ENCODE assay signal across 14 mouse cellular contexts in the genomic region with DNA sequence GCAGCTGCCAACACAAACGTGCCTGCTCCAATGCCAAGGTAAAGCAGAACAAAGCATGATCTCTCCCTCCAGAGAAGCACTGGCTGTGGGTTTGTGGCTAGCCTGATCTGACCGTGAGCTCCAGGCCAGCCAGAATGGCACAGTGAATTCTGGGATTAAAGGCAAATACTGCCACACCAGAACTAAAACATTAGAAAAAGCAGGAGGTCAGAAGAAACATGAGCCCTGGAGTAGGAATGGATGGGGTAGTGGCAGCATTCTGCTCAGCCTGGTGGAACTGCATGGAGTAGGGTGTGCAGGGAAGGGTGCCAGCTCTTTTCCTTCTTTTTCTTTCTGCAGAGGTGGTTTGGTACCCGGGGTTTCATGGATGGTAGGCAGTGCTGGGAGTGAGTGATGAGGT. TPM values are rescaled to one million over a fixed set of nuclear protein-coding genes. Genes with fewer than 3 reads are reported as not detected.
DNase-seq lines count a peak whose midpoint lies in the region; TF ChIP-seq lines count a peak whose summit lies in the region.
"Not testable (repeated sequence)": the region's sequence is repeated elsewhere in the genome, so short reads cannot be mapped to it uniquely, and the experiment has no call there.
"Had no signal": no experiment of that assay in that cellular context is flagged by ENCODE, and none has a peak within 500 bp of the region (broad histone marks: within the 10 kb centered on the region; RNA-seq: fewer than 3 reads in every experiment).

No protein-coding gene starts in this region.

- not testable (repeated sequence) for H3K27ac ChIP-seq in kidney, adult 2 months (ENCODE audit: insufficient read depth, low read depth, low read length)

- TF ChIP-seq POLR2A in kidney, adult 2 months (IDR thresholded peaks at IDR 0.05; ENCODE audit: low read depth, low read length) = not testable (repeated sequence)

- not testable (repeated sequence) for H3K4me3 ChIP-seq in kidney, adult 2 months (ENCODE audit: insufficient read depth, low read depth, low read length)

- DNase-seq in gastrocnemius, postnatal 25 days = peak; percentile 4
- peak; percentile 6 to 14 for DNase-seq in gastrocnemius, postnatal 4 days (ENCODE audit: low spot score in 2 of 2)
- DNase-seq in heart, adult 11 months = peak; percentile 89
- peak; percentile 2 for DNase-seq in kidney, adult 11 months
- peak; percentile 9 for DNase-seq in kidney, adult 2 months
- DNase-seq in thymus, postnatal 14 days = peak; percentile 2
- DNase-seq in urinary bladder, postnatal 4 days (ENCODE audit: low spot score in 2 of 2) = peak; percentile 19 to 58

- TF ChIP-seq CTCF in kidney, adult 2 months (conservative IDR thresholded peaks at IDR 0.05; ENCODE audit: insufficient read depth, insufficient read length, low read depth, low read length) = not testable (repeated sequence)

- WGBS in kidney, adult 2 months = 75% methylated on average over 2 of the region's 3 CpGs

- not testable (repeated sequence) for H3K36me3 ChIP-seq in kidney, adult 2 months (ENCODE audit: control insufficient read depth, insufficient read depth, low read length)

- H3K4me1 ChIP-seq in kidney, adult 2 months (ENCODE audit: control insufficient read depth, insufficient read depth, low read length) = not testable (repeated sequence)

- not testable (repeated sequence) for H3K27me3 ChIP-seq in kidney, adult 2 months (replicated peaks; ENCODE audit: control insufficient read depth, insufficient read depth, low read length)

RNA-seq across cellular contexts. Expression of a gene that starts 13.2 kb away (rescaled TPM):
- not detected for total RNA-seq in gastrocnemius, postnatal 25 days (2021)
- total RNA-seq in gastrocnemius, postnatal 4 days (2021) = not detected
- polyA plus RNA-seq in kidney, adult 2 months (2012; rRNA removed) = not detected in 2 replicates
- total RNA-seq: adrenal gland, postnatal 14 days; adrenal gland, postnatal 25 days had no signal
- polyA plus RNA-seq: adrenal gland, adult 2 months; brain, embryonic 14.5 days; CD4-positive, CD25-positive, alpha-beta regulatory T cell, adult 4 months; G1E had no signal

RNA-seq across cellular contexts. Expression of a gene that starts 42.4 kb away (rescaled TPM):
- total RNA-seq in gastrocnemius, postnatal 25 days (2021) = not detected
- total RNA-seq in gastrocnemius, postnatal 4 days (2021) = not detected
- not detected in 2 replicates for polyA plus RNA-seq in kidney, adult 2 months (2012; rRNA removed)
- total RNA-seq: CH12.LX had no signal
- polyA plus RNA-seq: adrenal gland, adult 2 months had no signal

Comparison
In these comparisons a context has a peak if more than half of its experiments do, and no peak if none do; other contexts are left out.
1. DNase-seq: peak in every context shown above with its lines; median percentile 89 in heart, adult 11 months; 38 in urinary bladder, postnatal 4 days; 10 in gastrocnemius, postnatal 4 days; 9 in kidney, adult 2 months; 4 in gastrocnemius, postnatal 25 days; 2 in kidney, adult 11 months; 2 in thymus, postnatal 14 days.